Mouse (Mus musculus): ENCODE measurements around the gene Gm6358. TPM values are rescaled to one million over a fixed set of nuclear protein-coding genes. Genes with fewer than 3 reads are reported as not detected.
"Not testable (repeated sequence)": the region's sequence is repeated elsewhere in the genome, so short reads cannot be mapped to it uniquely, and the experiment has no call there.

Gene Gm6358
- polyA plus RNA-seq (2015; fragmentation: Nextera tagmentation; extraction: Ambion mirVana), result not detected in 2 replicates

- no peak within 1 kb of the TSS for H3K27ac ChIP-seq (ENCODE audit: low read depth, low read length)
- no peaks in the 10 kb centered on the region for H3K9me3 ChIP-seq (ENCODE audit: control insufficient read depth, low read length)
- H3K36me3 ChIP-seq (ENCODE audit: control insufficient read depth, insufficient read depth, low read length), result no peaks in the 10 kb centered on the region
- H3K4me3 ChIP-seq (ENCODE audit: low read length), result no peak within 1 kb of the TSS
- no peak for ATAC-seq
- no peaks in the 10 kb centered on the region for H3K27me3 ChIP-seq (replicated peaks; ENCODE audit: control insufficient read depth, insufficient read depth, low read length)
- H3K4me1 ChIP-seq (ENCODE audit: control insufficient read depth, insufficient read depth, low read depth, low read length), result no peaks in the 10 kb centered on the region
- no peak within 1 kb of the TSS for H3K4me2 ChIP-seq (ENCODE audit: low read length)
- no peak within 1 kb of the TSS for H3K9ac ChIP-seq (ENCODE audit: low read depth, low read length)
- 100% methylated on average over 1 of the region's 1 CpGs for WGBS
Measured at GRCm38 (mm10) chr16:89140551-89140950, at the start of gene Gm6358. Gene Gm6358 (plus strand): TSS chr16:89140851.

DNA sequence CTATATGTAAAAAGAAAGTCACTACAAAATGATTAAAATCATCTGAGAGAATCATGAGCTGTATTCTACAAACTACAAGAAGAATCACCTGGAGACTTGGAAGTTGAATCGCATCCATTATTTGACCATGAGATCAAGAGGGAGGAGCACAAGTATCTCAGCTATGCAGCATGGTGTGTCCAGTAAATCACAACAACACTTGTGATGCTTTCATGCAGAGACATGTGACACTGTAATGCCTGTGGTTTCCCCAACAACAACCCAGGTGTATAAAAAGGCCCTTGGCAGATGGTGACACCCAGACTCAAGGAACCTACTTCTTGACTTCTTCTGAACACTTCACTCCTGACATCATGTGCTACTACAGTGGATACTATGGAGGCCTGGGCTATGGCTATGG, 10.1 kb downstream of the Gm6358 start, which contains the start of gene Gm10061:
Gene Gm10061 (plus strand): TSS at position 301 of the 400 bp plus-strand sequence.
- H3K4me1 ChIP-seq (ENCODE audit: control insufficient read depth, insufficient read depth, low read depth, low read length), result no peaks in the 10 kb centered on the region
- H3K27ac ChIP-seq (ENCODE audit: low read depth, low read length), result no peak within 1 kb of the TSS
- H3K4me3 ChIP-seq (ENCODE audit: low read length), result no peak within 1 kb of the TSS
- no peak for ATAC-seq
- no peaks in the 10 kb centered on the region for H3K36me3 ChIP-seq (ENCODE audit: control insufficient read depth, insufficient read depth, low read length)
- WGBS, result 100% methylated on average over 1 of the region's 1 CpGs
- no peaks in the 10 kb centered on the region for H3K9me3 ChIP-seq (ENCODE audit: control insufficient read depth, low read length)
- no peak within 1 kb of the TSS for H3K4me2 ChIP-seq (ENCODE audit: low read length)
- no peaks in the 10 kb centered on the region for H3K27me3 ChIP-seq (replicated peaks; ENCODE audit: control insufficient read depth, insufficient read depth, low read length)
- no peak within 1 kb of the TSS for H3K9ac ChIP-seq (ENCODE audit: low read depth, low read length)

- Histone ChIP-seq H3K4me2 (ENCODE audit: low read length) (no peak within 1 kb of the TSS), H3K36me3 (ENCODE audit: control insufficient read depth, insufficient read depth, low read length) (no peaks in the 10 kb centered on the region), H3K9ac (ENCODE audit: low read depth, low read length) (no peak within 1 kb of the TSS), H3K27ac (ENCODE audit: low read depth, low read length) (no peak within 1 kb of the TSS), H3K27me3 (replicated peaks; ENCODE audit: control insufficient read depth, insufficient read depth, low read length) (no peaks in the 10 kb centered on the region), H3K4me3 (ENCODE audit: low read length) (no peak within 1 kb of the TSS), H3K9me3 (ENCODE audit: control insufficient read depth, low read length) (no peaks in the 10 kb centered on the region), H3K4me1 (ENCODE audit: control insufficient read depth, insufficient read depth, low read depth, low read length) (no peaks in the 10 kb centered on the region)
- WGBS, result 89% methylated on average over 4 of the region's 4 CpGs
- no peak for ATAC-seq
Measured at GRCm38 (mm10) chr16:89157652-89158051, 17.0 kb downstream of the Gm6358 start, which contains the start of gene Gm9789. Gene Gm9789 (plus strand): TSS chr16:89157952.

DNA sequence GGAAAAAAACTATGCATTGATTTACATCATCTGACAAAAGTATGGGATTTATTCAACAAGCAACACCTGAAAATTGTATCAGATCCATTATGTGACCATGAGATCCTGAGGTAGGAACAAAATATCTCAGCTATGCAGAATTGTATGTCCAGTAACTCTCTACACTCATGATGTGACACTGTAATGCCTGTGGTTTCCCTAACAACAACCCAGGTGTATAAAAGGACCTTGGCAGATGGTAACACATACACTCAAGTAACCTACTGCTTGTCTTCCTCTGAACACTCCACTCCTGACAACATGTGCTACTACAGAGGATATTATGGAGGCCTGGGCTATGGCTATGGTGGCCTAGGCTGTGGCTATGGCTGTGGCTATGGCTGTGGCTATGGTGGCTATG, 28.5 kb downstream of the Gm6358 start, which contains the start of gene Gm7735:
Gene Gm7735 (plus strand): TSS at position 301 of the 400 bp plus-strand sequence.
- not testable (repeated sequence) for ATAC-seq

DNA sequence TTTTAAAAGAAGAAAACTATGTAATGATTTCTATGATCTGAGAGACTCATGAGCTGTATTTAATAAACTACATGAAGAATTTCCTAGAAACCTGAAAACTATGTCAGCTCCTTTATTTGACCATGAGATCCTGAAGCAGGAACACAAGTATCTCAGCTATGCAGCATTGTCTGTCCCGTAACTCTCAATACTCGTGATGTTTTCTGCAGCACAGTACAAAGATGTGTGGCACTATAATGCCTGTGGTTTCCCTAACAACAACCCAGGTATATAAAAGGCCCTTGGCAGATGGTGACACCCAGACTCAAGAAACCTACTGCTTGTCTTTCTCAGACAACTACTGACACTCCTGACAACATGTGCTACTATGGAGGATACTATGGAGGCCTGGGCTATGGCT, 33.8 kb downstream of the Gm6358 start, which contains the start of gene 1110057P08Rik:
Gene 1110057P08Rik (plus strand): TSS at position 301 of the 400 bp plus-strand sequence.
- WGBS, result 90% methylated on average over 2 of the region's 2 CpGs
- no peaks in the 10 kb centered on the region for H3K36me3 ChIP-seq (ENCODE audit: control insufficient read depth, insufficient read depth, low read length)
- ATAC-seq, result no peak

More for the DNA sequence above, 28.5 kb downstream of the Gm6358 start, which contains the start of gene Gm7735:
- not testable (repeated sequence) for H3K27me3 ChIP-seq (replicated peaks; ENCODE audit: control insufficient read depth, insufficient read depth, low read length); H3K36me3 ChIP-seq (ENCODE audit: control insufficient read depth, insufficient read depth, low read length); H3K9me3 ChIP-seq (ENCODE audit: control insufficient read depth, low read length); H3K4me1 ChIP-seq (ENCODE audit: control insufficient read depth, insufficient read depth, low read depth, low read length); H3K9ac ChIP-seq (ENCODE audit: low read depth, low read length); H3K4me3 ChIP-seq (ENCODE audit: low read length); H3K4me2 ChIP-seq (ENCODE audit: low read length); H3K27ac ChIP-seq (ENCODE audit: low read depth, low read length)

DNA sequence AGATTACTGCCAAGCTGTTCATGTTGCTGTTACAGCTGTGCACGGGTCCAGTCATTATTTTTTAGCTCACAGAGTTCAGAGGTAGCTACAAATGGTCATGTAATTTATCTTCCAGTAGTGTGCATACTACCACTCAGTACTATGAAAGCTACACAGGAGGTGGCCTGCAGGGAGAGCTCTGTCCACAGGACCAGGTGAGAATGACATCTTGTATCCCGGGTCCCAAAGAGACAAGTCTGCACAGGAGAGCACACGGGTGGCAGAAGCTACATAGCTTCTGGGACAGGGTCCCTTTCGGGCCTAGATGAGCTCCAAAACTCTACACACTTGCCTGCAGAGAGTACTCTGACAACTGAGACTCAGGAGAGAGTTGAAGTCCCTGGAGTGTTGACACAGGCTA, 48.0 kb downstream of the Gm6358 start:
- WGBS, result 87% methylated on average over 4 of the region's 4 CpGs
- Histone ChIP-seq H3K4me3 (ENCODE audit: low read length) (no peak overlapping the region), H3K4me2 (ENCODE audit: low read length) (no peak overlapping the region), H3K4me1 (ENCODE audit: control insufficient read depth, insufficient read depth, low read depth, low read length) (no peaks in the 10 kb centered on the region), H3K9me3 (ENCODE audit: control insufficient read depth, low read length) (no peaks in the 10 kb centered on the region), H3K27ac (ENCODE audit: low read depth, low read length) (no peak overlapping the region), H3K9ac (ENCODE audit: low read depth, low read length) (no peak overlapping the region), H3K36me3 (ENCODE audit: control insufficient read depth, insufficient read depth, low read length) (no peaks in the 10 kb centered on the region), H3K27me3 (replicated peaks; ENCODE audit: control insufficient read depth, insufficient read depth, low read length) (no peaks in the 10 kb centered on the region)
- no peak for ATAC-seq

More for the DNA sequence above, 33.8 kb downstream of the Gm6358 start, which contains the start of gene 1110057P08Rik:
- no peaks in the 10 kb centered on the region for H3K4me1 ChIP-seq (ENCODE audit: control insufficient read depth, insufficient read depth, low read depth, low read length)
- no peak within 1 kb of the TSS for H3K27ac ChIP-seq (ENCODE audit: low read depth, low read length)
- H3K27me3 ChIP-seq (replicated peaks; ENCODE audit: control insufficient read depth, insufficient read depth, low read length), result no peaks in the 10 kb centered on the region
- no peak within 1 kb of the TSS for H3K4me3 ChIP-seq (ENCODE audit: low read length)
- no peaks in the 10 kb centered on the region for H3K9me3 ChIP-seq (ENCODE audit: control insufficient read depth, low read length)
- no peak within 1 kb of the TSS for H3K9ac ChIP-seq (ENCODE audit: low read depth, low read length)
- H3K4me2 ChIP-seq (ENCODE audit: low read length), result no peak within 1 kb of the TSS

Other genes starting within 250 kb of the Gm6358 start
- gene Krtap19-5, start 244.4 kb upstream of the Gm6358 start, polyA plus RNA-seq (2015; fragmentation: Nextera tagmentation; extraction: Ambion mirVana), result not detected in 2 replicates
- not detected in 2 replicates for gene Krtap19-9b, start 208.6 kb upstream of the Gm6358 start, polyA plus RNA-seq (2015; fragmentation: Nextera tagmentation; extraction: Ambion mirVana)
- gene Krtap16-3, start 178.0 kb upstream of the Gm6358 start, polyA plus RNA-seq (2015; fragmentation: Nextera tagmentation; extraction: Ambion mirVana), result not detected in 2 replicates
- not detected in 2 replicates for gene Krtap22-2, start 130.1 kb upstream of the Gm6358 start, polyA plus RNA-seq (2015; fragmentation: Nextera tagmentation; extraction: Ambion mirVana)
- not detected in 2 replicates for gene Gm10229, start 125.6 kb upstream of the Gm6358 start, polyA plus RNA-seq (2015; fragmentation: Nextera tagmentation; extraction: Ambion mirVana)
- gene Krtap6-1, start 109.2 kb upstream of the Gm6358 start, polyA plus RNA-seq (2015; fragmentation: Nextera tagmentation; extraction: Ambion mirVana), result not detected in 2 replicates
- not detected in 2 replicates for gene Gm10228, start 99.4 kb upstream of the Gm6358 start, polyA plus RNA-seq (2015; fragmentation: Nextera tagmentation; extraction: Ambion mirVana)
- not detected in 2 replicates for gene Krtap6-5, start 93.0 kb upstream of the Gm6358 start, polyA plus RNA-seq (2015; fragmentation: Nextera tagmentation; extraction: Ambion mirVana)
- not detected in 2 replicates for gene 1110025L11Rik, start 76.8 kb upstream of the Gm6358 start, polyA plus RNA-seq (2015; fragmentation: Nextera tagmentation; extraction: Ambion mirVana)
- not detected in 2 replicates for gene Krtap6-3, start 56.8 kb upstream of the Gm6358 start, polyA plus RNA-seq (2015; fragmentation: Nextera tagmentation; extraction: Ambion mirVana)
- not detected in 2 replicates for gene Gm10061, start 10.2 kb downstream of the Gm6358 start, polyA plus RNA-seq (2015; fragmentation: Nextera tagmentation; extraction: Ambion mirVana)
- not detected in 2 replicates for gene Gm9789, start 17.1 kb downstream of the Gm6358 start, polyA plus RNA-seq (2015; fragmentation: Nextera tagmentation; extraction: Ambion mirVana)
- gene Gm7735, start 28.6 kb downstream of the Gm6358 start, polyA plus RNA-seq (2015; fragmentation: Nextera tagmentation; extraction: Ambion mirVana), result not detected in 2 replicates
- gene 1110057P08Rik, start 33.9 kb downstream of the Gm6358 start, polyA plus RNA-seq (2015; fragmentation: Nextera tagmentation; extraction: Ambion mirVana), result not detected in 2 replicates
- gene Krtap20-2, start 65.0 kb downstream of the Gm6358 start, polyA plus RNA-seq (2015; fragmentation: Nextera tagmentation; extraction: Ambion mirVana), result not detected in 2 replicates